Mouse (Mus musculus) layer of hippocampus, adult 18-20 months (tissue): ENCODE results near the gene Synj1. TPM values are rescaled to one million over a fixed set of nuclear protein-coding genes. Genes with fewer than 3 reads are reported as not detected.

Experiments
- DNase-seq, 2 experiments: peaks; one replicate each; pipeline ENCODE4 v3.0.0; 2022; ENCODE audit warnings: low spot score in 2 of 2
- total RNA-seq, 2 experiments: library from RNA; stranded (reverse); gene quantifications; 2 replicates each; pipeline ENCODE4 v1.2.3; 2021

The Synj1 gene
- total RNA-seq, 2 experiments from 2014 or later: 425 to 459 TPM

GRCm38 (mm10) chr16:91011847-91012246, 739 bp upstream of the Synj1 start:
- no peak for DNase-seq

DNA sequence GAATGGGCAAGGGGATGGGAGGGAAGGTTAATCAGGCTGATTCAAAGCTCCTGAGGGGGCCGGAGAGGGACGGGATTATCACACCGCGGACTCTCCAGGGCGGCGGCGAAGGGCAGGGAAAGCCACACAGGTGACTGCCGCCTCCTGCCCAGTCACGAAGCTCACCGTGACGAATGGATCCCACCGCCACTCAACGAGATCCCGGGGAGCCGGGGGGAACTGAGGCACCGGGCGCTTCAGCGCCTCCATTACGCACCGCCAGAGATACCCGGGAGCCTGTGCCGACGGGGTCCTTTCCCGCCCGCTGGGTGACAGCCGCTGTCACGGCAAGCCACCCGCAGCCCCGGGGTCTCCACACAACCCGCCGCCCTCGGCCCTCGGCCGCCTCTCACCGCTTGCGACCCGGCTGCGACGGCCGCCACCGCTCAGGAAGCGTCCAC, 507 bp downstream of the Synj1 start:
- DNase-seq: peak in 1 of 2 experiments; percentile 12

DNA sequence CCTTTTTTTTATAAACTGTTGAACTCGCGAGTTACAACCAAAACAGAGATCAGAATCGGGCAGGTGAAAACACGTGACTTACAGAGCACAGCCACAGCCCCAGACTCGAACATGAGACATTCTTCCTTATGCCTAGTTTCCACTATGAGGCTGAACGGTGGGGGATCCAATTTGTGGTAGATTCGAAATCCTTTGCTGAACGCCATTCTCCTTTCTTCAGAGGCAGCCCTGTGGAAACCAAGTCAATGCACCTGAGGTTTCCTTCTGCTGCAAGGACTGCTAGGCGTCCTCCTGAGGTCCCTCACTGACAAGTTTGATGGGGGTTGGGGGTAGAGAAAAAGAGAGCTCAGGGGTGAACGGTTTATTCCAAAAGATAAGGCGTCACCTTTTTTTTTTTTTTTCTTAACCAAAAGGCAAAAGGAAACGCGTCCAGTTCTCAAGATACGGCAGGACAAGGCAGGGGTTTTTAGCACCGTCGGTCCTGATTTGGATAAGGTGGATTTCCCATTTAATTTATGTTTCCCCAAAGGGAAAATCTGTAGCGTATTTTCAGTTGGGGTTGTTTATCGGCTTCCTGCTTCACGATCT, 1.1 kb downstream of the Synj1 start:
- DNase-seq: no peak

DNA sequence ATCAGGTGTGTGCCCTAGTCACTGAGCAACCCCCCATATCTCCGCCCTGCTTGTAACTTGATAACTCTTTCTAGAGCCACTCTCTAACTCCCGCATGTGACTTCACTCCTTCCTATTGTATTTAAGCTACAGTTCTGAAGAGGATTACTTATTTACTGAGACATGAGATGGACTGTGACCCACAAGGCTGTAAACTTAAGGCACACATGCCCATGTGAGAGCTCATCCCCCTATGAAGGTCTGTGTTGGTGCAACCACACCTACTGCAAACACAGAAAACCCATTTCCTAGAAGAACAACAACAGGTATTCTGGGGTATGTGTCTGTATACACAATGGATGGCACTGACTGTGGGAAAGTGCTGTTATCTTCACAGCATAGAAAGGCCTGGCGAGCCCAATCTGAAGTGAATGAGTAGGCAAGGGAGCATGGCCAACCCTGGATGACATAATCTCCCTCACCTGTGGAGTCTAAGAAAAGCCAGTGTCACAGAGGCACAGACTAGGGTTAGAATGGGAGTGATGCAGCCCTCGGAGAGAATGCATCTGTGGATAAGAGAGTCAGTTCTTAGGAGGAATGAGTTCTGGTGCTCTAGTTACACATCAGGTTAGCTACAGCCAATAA, 6.1 kb downstream of the Synj1 start:
- DNase-seq: no peak

DNA sequence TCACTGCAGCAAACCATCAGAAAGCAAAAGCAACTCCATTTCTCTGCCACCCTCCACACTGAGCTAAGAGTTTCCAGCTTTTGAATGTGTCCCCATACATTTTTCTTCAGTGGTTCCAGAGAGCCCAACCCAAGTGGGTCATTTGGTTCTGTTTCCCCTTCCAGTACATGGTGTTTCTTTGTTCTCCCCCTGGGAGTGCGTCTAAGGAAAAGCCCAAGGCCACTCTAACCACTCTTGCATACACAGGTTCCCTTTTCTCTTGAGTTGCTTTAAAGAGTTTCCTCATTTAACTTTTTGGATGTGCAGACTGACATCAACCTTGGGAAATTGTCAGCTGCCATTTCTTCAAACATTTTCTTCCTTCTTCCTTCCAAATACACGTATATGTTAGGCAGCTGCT, 10.0 kb downstream of the Synj1 start:
- no peak for DNase-seq

DNA sequence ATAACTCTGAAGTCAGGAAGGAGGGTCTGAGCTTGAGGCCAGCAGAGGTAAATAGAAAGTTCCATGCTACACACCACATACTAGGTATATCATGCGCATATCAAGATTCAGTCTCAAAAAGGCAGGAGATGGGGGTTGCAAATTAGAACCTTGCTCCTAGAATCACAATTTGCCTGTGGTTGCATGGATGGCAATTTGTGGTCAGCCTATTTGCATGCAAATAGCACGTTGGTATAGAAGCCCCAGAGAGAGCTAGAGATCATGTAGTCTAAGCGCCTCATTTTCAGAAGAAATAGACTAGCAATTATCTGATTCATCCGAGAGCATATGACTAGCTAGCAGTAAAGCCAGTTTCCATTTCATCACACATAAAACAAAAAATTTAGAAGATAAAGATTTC, 11.3 kb downstream of the Synj1 start:
- DNase-seq: no peak

DNA sequence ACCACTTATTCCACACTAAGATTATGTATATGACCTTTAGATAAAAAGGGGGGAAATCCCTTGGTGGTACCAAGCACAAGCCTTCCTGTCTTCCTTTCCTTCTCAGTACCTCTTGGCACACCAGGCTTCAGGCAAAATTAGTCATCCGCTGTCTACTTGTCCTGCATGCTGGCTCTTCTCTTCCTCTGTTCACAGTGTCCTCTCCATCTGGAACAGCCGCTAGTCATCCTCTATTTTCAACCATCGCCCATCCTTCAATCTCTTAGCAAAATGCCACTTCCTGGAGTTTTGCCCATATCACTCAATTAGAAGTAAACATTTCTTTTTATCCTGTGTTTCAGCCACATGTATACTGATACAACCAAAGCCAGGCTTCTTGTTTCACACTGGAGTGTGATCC, 13.3 kb downstream of the Synj1 start:
- DNase-seq: peak in 1 of 2 experiments; percentile 57

DNA sequence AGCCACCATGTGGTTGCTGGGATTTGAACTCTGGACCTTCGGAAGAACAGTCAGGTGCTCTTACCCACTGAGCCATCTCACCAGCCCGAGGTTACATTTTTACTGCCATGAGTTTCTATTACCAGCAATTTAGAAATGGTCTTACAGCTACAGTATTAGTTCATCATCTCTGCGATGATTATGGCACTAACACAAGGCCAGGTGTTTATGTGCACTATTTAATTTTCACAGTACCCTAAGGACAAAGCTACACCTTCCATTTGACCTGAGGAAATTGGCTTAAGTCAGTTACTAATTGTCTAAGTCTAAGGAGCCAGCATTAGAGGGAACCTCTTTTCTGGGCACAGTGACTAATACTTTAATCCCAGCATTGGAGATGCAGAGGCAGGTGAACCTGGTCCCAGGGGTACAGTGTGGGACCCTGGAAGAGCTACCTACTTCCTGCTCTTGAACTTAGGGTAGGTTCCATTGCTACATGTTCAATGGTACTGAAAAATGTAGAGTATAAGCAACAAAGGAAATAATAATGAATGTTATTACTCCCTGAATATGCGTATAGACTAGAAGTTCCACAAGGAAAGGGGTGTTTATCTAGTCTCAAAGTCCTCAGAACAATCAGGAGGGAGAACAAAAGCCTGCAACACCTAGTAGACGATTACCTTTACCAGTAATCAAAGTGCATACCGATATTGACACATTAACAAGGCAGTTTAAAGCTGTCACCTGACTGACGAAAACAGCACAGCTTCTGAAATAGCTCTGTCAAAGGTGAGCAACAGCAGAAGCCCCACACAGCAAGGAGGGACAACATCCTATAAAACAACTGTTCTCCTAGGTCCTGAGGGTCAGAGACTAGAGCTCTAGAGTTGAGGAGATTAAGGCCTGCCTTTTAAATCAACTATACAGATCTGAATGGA, 14.5 kb downstream of the Synj1 start:
- DNase-seq: no peak

GRCm38 (mm10) chr16:90995498-90995897, 15.6 kb downstream of the Synj1 start:
- no peak for DNase-seq

GRCm38 (mm10) chr16:90995023-90995422, 16.1 kb downstream of the Synj1 start:
- DNase-seq: no peak

DNA sequence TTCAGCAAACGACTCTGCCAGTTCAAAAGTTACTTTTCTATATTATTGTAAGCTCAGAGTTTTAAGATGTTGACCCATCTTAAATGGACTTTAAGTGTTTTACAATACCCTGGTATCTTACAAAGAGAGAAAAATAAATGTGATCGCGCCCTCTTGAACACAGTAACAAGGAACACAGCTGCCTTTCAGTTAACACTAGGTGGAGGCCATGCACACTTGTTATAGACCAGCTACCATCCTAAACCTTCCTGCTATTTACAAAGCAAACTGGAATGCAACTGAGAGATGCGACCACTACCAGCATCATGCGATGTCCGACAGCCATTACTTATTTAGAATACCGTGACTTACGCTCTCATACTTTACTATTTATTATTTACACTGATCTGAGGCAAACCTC, 21.9 kb downstream of the Synj1 start:
- no peak for DNase-seq

- no peak for DNase-seq
Measured at GRCm38 (mm10) chr16:90988665-90989064, 22.4 kb downstream of the Synj1 start.

DNA sequence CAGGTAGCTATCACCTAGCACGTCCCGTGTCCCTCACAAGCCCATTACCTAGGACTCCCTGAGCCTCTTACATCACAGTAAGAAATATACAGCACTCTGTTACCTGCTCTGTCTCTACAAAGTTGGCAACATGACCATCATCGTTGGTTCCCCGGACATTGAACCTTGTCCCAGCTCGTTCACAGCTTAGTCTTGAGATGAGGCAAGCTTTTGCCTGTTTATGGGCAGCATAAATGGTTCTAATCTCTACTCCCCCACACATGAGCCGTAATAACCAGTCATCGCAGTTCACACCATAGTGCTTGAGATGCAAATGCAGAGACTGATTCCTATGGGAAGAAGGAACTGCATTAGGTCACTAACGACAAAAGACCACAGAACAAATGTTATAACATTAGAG, 23.1 kb downstream of the Synj1 start:
- DNase-seq: no peak

DNA sequence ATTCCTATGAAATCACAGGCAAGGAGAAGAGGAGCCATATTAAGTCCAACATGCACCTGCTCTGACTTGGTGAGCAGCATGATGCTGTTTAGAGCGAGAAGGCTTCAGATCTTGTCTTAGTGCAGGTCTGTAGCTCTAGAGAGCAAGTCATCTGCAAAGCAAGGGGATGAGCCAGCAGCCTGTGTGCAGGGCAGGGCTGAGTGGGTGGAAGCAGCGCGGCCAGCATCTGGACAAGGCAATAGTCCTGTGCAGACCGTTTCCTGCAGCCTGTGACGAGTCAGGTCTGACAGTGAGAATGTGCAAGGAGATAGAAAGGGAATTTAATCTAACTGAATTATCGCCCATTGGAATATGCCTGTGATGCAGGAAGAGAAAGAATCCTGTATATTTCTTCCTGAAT, 40.1 kb downstream of the Synj1 start:
- no peak for DNase-seq

GRCm38 (mm10) chr16:90966241-90966640, 44.9 kb downstream of the Synj1 start:
- DNase-seq: no peak

GRCm38 (mm10) chr16:90964302-90964701, 46.8 kb downstream of the Synj1 start:
- no peak for DNase-seq

- no peak for DNase-seq
Measured at GRCm38 (mm10) chr16:90963866-90964265, 47.2 kb downstream of the Synj1 start.

DNA sequence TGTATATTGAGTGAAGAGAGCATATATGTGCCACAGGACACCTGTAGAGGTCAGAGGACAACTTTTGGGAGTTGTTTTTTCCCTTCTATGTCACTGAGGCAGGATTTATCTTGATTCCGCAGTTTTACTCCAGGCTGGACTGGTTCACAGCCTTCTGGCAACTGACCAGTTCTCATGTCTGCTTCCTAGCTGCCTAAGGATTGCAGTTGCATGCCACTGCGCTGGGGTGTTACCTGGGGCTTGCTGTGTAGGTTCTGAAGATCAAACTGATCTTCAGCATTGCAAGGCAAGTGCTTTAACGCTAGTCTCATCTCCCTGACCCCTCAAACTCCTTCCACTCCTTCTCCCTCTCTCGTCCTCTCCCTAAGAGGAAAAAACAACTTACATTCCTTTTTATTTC, 47.9 kb downstream of the Synj1 start:
- no peak for DNase-seq

DNA sequence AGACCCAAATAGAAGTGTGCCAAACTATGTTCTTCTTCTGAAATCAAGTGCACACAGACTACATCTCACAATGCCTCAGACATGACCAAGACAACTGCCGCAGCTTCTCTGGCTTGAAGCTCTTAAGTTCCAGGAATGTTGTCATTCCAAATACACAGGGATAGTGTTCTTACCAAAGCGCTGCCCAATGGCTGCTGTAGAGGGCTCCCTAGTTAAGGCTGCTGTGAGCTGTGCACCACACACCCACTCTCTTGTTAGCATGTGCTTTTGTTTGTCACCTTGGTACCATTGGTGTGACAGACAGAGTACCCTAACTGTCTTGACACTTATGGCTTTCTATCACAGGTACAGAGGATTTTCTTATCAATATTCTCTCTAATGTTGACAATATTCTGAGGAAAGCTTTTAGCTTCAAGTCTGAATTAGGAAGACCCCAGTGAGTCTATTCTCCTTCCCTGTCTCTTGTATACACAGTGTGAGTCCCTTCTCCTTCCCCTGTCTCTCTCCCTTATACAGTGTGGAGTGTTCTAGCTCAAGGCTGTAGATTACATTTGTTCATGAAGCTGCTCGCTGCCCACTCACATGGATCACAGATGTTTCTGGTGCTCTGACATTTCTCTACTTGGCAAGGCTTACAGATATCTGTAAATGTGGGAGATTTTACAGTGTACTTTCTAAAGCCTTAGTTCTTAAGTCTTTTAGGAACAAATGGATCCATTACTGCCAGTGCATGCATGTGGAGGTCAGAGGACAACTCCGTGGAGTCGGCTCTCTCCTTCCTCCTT, 52.6 kb downstream of the Synj1 start:
- DNase-seq: peak; percentile 58 to 85

DNA sequence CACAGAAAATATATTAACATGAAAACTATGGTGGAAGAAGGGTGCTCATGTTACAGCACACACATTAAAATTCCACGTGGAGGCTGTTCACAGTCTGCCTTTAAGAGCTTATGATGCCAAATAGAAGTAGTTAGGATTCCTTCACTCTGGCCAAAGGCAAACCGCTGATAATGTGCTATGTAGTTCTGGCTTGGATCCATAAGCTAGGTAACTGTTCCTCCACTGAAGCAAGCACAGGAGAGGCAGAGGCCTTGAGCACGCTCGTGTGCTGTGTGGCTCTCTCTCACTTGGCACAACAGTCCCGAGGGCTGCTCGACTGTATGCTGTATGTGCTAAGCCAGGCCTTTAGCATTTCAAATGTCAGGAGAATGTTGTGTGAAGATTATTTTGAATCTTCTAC, 55.6 kb downstream of the Synj1 start:
- DNase-seq: no peak

GRCm38 (mm10) chr16:90953770-90954169, 57.3 kb downstream of the Synj1 start:
- no peak for DNase-seq
